Mouse (Mus musculus) embryonic fibroblast, embryonic 13.5 days (primary cell): ENCODE measurements around the gene Larp4b. TPM values are rescaled to one million over a fixed set of nuclear protein-coding genes. Genes with fewer than 3 reads are reported as not detected.

Experiments used
- H3K27ac ChIP-seq: 2 replicates; pipeline ENCODE4 v1.5.1; 2012; ENCODE audit warnings: low read length, control low read depth, inconsistent platforms; ENCODE audit not compliant: insufficient read depth
- H3K4me1 ChIP-seq: 2 replicates; pipeline ENCODE4 v1.6.1; 2011; ENCODE audit warnings: low read length; ENCODE audit not compliant: control insufficient read depth, insufficient read depth
- H3K4me3 ChIP-seq: 2 replicates; pipeline ENCODE4 v1.5.1; 2011; ENCODE audit warnings: mild to moderate bottlenecking, control low read depth, low read length; ENCODE audit not compliant: insufficient read depth
- CTCF ChIP-seq: IDR thresholded peaks from 2 replicates; pipeline ENCODE4 v1.5.1; 2011; ENCODE audit warnings: mild to moderate bottlenecking, control low read depth, low read length, moderate library complexity, borderline replicate concordance; ENCODE audit not compliant: insufficient read depth
- POLR2A ChIP-seq: IDR thresholded peaks from 2 replicates; pipeline ENCODE4 v1.6.1; 2011; ENCODE audit warnings: low read depth, mild to moderate bottlenecking, control low read depth, low read length, moderate library complexity
- polyA plus RNA-seq: library from polyadenylated mRNA; stranded (reverse); fragments of >200 nt; gene quantifications from 2 replicates; pipeline ENCODE4 v1.2.4, GENCODE M21; 2011; ENCODE audit warnings: low read depth; ENCODE audit not compliant: missing spikeins, insufficient read length

The Larp4b gene
- polyA plus RNA-seq, 1 experiment = 54.6 TPM

DNA sequence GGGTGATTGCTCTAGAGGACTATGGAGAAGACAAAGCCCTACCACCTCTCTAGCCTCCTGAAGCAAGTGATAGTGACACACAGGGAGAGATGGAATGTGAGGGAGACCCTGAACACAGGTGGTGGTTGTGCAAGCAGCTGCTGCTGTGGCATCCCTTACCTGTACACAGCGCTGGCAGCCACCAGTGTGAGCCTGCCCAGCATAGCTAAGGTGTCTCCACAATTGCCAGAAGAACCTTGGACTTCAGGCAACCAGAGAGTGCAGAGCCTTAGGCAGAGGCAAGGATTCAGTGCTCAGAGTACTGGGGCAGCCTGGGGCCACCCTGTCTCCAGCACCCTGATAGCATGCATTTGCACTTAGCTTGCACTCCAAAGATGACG, 105.8 kb downstream of the Larp4b start:
- no peak for TF ChIP-seq CTCF
- no peak for TF ChIP-seq POLR2A
- H3K27ac ChIP-seq = no peak overlapping the region
- no peaks in the 10 kb centered on the region for H3K4me1 ChIP-seq
- no peak overlapping the region for H3K4me3 ChIP-seq

DNA sequence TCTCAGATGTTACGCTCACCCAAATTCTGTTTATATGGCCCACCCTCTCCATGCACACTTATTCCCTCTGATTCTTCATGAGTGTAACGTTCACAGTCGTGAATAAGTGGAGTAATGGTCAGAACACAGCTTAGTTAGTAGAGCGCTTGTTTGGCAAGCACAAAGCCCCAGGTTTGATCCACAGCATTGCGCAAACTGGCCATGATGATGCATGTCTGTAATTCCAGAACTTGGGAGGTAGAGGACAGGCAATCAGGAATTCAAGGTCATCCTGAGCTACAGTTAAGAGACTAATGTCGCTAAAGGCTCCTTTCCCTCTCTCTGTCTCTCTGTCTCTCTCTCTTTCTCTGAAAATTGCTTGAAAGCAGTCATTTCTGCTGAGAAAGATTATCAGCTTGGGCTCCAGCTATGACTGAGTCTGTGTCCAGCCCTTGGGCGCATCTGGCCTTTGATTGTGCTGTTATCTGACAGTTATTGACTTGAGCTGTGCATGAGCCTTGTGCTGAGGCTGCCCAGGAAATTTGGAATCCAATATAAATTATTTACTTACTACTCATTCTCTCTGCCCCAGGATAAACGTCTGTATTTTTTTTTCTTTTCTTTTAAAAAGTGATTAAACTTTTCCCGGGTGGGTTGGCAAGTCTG, 129.2 kb downstream of the Larp4b start:
- H3K27ac ChIP-seq = no peak overlapping the region
- no peaks in the 10 kb centered on the region for H3K4me1 ChIP-seq
- no peak for TF ChIP-seq CTCF
- TF ChIP-seq POLR2A = no peak
- no peak overlapping the region for H3K4me3 ChIP-seq

Other genes starting within 250 kb of the Larp4b start
- 28.6 and 32.8 TPM in 2 replicates for gene Wdr37, start 222.0 kb upstream of the Larp4b start, polyA plus RNA-seq
- 108 and 140 TPM in 2 replicates for gene Idi1, start 208.4 kb upstream of the Larp4b start, polyA plus RNA-seq
- gene Gm9745, start 145.7 kb upstream of the Larp4b start, polyA plus RNA-seq = not detected in 2 replicates
- gene Idi2, start 141.0 kb upstream of the Larp4b start, polyA plus RNA-seq = not detected in 2 replicates
- 61.8 and 63.6 TPM in 2 replicates for gene Gtpbp4, start 97.8 kb upstream of the Larp4b start, polyA plus RNA-seq
- gene Dip2c, start 182.6 kb downstream of the Larp4b start, polyA plus RNA-seq = 15.2 and 17.9 TPM in 2 replicates